Mouse (Mus musculus) 3T3-L1 (cell line): ENCODE results near the gene Gm13769.
"Not testable (repeated sequence)": the region's sequence is repeated elsewhere in the genome, so short reads cannot be mapped to it uniquely, and the experiment has no call there.

ENCODE experiments used
- DNase-seq: peaks from one replicate; pipeline ENCODE4 v3.0.0-alpha.2; 2015; ENCODE audit warnings: low read depth, low spot score

Gene Gm13769

DNA sequence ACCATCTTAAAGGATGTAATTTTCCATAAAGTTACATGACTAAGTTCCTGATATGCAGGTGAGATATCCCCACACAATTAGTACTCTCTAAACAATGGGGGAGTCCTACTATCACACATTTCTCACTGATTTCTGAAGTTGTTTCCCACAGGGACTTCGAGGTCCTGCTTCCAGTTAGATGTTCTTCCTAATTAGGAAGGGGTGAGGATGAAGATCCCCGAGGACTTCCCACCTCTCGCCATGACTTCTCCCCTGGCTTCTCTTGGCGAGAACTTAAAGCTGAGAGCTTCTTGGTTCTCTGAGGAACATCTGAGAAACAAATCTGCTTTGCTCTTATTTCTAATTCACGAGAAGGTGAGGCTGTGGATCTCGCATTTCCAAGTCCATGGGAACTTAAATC lies at the start of gene Gm13769:
Gene Gm13769 (plus strand): TSS at position 301 of the 400 bp plus-strand sequence.
- not testable (repeated sequence) for DNase-seq

DNA sequence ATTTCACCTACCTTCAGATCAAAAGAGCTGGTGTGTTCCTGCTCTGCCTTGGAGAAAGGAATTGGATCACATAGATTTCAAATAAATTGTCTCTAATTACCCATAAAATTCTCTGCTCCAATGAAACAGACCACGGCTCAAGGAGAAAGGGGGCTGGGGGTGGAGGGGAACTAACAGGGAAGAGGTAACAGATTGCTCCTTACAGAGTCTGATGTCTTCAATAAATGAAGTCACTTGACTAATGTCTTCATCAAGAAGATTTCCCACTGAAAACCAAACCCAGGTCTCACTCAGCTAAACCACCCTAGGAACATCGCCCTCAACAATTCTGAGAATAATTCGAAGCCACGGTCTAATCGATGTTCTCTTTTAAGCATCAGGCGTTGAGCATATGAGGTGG lies 29.3 kb upstream of the Gm13769 start, which contains the start of gene Olfr1272:
Gene Olfr1272 (minus strand): TSS at position 101 of the 400 bp plus-strand sequence.
- DNase-seq = no peak

DNA sequence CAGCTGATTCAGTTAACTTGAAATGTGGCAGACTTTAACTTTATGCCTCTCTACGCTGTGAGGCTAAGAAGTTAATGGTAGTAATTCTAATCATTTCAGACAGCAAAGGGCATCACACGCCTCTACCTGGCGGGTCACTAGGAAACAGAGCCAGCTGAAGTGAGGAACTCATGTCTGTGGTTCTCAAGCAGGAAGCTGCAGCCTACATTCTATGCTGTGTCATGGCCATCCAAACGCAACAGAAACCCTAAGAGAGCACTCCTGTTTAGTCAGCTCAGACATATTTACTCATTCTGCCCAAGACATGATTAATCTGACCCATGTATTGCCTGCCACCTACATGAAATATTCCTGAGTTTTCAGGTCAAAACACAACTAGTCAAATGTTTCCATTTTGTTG lies 24.7 kb downstream of the Gm13769 start:
- not testable (repeated sequence) for DNase-seq

DNA sequence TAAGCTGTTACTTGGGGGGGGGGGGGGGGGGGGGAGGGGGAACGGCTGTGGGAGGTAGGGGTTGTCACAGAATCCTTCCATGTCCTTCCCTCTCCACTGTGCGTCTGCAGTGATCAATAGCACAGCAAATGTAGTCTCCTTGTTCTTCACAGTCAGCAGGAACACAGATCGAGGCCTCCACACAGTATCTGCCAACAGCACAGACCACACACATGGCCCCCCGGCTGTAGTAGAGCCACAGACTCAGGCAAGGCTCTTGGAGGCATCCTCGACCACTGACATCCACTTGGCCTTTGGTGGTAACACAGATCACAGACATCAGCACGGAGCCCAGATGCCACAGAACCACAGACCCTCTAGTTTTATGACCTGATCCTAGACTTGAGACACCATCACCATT lies 29.0 kb downstream of the Gm13769 start:
- DNase-seq = not testable (repeated sequence)

DNA sequence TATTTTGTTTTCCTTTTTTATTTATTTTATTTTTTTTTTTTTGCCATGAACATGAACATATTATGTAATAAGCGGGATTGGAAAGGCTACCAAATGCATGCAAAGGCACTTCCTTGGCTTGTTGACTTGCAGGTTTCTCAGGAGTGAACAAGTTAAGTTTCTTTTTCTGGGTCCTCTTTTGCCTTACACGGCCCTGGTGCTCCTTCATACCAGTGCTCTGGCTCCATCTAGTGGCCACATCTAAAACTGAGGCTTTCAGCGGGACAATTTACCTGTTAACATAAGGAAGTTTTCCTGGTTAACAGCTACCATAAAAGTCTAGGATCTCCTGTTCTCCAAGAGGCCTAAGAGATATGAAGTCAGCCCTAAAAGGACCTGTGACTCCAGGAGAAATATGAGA lies 29.5 kb downstream of the Gm13769 start:
- not testable (repeated sequence) for DNase-seq

DNA sequence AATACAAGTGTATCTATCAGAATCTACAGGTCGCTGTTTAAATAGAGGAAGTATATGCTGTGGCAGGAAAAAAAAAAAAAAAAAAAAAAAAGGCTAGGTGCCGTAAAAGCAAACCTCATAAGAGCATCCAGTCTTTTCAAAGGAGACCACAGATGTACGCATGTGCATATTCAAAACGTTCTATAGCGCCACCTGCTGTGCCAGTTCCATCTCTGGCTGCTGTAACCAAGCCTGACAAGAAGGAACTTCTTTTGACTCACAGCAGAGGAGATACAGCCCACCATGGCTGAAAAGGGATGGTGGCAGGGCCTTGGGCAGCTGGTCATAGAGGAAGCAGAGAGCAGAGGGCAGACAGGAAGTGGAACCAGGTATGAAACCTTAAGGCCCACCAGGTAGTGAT lies 37.2 kb downstream of the Gm13769 start:
- DNase-seq = not testable (repeated sequence)

DNA sequence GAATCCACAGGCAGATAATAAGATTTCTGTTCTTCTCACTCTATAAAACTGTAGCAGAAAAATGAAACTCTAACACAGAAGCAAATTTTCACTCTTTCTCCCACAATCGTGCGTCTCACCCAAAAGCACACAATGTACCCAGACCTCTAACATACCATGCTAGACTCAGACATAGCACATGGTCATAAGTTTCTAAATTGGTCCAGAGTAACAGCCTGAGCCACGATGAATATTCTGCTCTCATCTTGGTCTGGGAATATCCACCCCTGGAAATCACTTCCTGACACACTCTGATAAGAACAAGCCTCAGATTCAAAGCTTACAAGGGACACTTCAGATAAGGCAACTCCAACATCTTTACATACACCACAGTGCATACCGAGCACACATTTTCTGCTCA lies 38.2 kb downstream of the Gm13769 start:
- DNase-seq = not testable (repeated sequence)
